Mouse (Mus musculus) urinary bladder, postnatal 14 days (tissue): ENCODE results near the gene C130050O18Rik.

ENCODE experiments used
- DNase-seq: peaks from one replicate; pipeline ENCODE4 v3.0.0; 2021; ENCODE audit warnings: low spot score

C130050O18Rik gene

GRCm38 (mm10) chr5:139427001-139427400 lies 21.9 kb downstream of the C130050O18Rik start:
- no peak for DNase-seq

DNA sequence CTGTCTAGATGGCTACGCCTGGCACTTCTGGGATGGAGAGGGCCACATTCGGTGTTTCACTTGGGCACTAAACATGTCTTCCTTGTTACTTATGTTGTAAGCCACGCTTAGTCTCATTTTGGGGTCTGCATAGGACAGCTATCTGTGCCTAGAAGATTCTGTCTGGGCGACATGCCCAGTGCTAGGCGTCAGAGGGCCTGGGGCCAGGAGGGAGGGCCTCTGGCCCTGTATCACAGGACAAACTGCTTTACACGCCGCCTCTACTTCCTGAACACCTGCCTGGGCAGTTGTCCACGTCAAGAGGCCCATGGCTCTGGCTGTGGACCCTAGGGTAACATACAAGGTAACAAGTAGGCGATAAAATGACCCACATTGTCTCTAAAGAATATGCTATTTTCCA lies 22.9 kb downstream of the C130050O18Rik start:
- DNase-seq: no peak

DNA sequence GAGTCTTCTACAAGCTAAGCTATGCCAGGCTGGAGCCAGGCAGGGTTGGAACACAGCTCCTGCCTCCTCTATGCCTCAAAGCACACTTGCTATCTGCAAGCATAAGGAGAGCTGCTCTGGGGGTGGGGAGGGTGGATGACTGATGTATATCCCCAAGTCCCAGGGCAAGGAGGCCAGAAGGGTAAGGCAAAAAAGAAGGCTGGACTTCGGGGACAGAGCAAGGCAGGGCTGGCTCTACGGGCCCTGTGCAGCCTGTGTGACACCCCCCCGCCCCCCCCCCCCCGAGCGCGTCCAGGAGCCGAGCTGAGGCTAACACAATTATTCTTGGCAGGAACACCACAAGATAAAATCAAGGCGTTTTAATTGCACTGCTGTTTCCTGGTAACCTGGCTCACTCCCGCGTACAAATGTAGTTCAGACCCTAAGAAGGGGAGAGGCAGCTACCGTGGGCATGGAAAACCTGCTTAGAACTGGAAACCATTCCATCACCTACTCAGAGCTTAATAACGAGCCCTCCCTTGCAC lies 24.8 kb downstream of the C130050O18Rik start:
- DNase-seq: no peak

DNA sequence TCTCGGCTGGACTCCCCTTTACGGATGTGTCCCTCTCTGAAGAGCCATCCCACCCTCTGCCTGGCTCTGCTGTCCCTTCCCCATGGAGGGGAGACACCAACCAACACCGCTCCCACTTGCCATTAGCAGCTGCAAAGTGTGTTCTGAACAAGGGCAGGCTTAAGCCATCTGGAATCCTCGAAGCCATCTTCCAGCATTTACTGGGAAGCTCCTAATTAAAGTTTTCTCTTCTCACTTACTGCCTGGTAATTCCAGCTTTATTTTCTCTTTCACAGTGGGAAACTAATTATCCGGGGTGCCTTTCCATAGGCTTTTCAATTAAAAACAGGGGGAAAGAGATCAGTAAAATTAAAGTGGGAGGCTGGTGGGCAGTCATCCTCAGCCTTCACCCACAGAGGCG lies 27.3 kb downstream of the C130050O18Rik start:
- DNase-seq: no peak

DNA sequence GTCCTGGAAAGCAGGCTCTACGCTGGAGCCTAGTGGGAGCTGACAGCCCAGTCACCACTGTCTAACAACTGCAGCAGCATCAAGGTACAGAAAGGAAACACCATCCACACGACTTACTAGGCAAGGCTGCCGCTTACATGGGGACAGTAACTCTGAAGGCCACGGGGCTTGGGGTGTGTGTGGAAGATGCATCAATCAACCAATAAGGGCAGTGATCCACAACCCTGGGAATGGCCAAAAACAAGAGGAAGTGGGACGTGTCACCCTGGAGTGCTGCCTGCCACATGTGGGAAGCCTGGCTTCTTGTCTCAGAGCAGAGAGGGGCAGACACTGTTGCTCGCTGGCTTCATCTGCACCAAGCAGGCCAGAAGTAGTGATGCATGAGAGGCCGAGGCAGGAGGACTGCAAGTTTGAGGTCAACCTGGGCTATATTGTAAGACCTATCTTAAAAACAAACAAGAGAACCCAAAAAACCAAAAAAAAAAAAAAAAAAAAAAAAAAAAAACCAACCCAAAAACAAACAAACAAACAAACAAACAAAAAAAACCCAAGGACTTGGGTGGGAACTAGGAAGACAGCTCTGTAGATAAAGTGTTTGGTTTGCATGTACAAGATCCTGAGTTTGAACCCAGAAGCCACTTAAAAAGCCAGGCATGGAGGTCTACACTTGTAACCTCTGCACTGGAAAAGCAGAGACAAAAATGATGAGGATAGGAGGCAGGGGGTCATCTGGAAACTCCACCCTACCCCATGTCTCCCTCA lies 27.8 kb downstream of the C130050O18Rik start:
- no peak for DNase-seq

- DNase-seq: no peak
Measured at GRCm38 (mm10) chr5:139433842-139434568, 28.9 kb downstream of the C130050O18Rik start.

DNA sequence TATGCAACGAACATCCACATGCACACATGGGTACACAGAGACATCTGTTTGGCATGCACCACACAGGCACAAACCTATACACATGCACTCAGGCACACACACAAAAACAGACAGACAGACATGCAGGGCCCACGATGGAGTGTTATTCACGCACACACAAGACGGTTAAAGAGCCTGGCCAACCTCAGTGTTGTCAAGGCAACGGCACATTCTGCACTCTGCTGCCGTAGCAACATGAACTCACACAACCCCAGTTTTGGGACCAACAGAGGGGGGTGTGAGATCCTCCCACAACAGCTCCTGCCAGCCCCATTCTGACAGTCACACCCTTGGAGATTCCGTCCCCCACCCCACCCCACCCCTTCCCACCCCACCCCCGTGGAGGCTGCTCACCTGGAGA lies 29.9 kb downstream of the C130050O18Rik start:
- no peak for DNase-seq

- no peak for DNase-seq
Measured at GRCm38 (mm10) chr5:139437769-139438168, 32.7 kb downstream of the C130050O18Rik start.

GRCm38 (mm10) chr5:139438440-139438839 lies 33.4 kb downstream of the C130050O18Rik start:
- DNase-seq: no peak

- no peak for DNase-seq
Measured at GRCm38 (mm10) chr5:139440451-139440850, 35.4 kb downstream of the C130050O18Rik start.

DNA sequence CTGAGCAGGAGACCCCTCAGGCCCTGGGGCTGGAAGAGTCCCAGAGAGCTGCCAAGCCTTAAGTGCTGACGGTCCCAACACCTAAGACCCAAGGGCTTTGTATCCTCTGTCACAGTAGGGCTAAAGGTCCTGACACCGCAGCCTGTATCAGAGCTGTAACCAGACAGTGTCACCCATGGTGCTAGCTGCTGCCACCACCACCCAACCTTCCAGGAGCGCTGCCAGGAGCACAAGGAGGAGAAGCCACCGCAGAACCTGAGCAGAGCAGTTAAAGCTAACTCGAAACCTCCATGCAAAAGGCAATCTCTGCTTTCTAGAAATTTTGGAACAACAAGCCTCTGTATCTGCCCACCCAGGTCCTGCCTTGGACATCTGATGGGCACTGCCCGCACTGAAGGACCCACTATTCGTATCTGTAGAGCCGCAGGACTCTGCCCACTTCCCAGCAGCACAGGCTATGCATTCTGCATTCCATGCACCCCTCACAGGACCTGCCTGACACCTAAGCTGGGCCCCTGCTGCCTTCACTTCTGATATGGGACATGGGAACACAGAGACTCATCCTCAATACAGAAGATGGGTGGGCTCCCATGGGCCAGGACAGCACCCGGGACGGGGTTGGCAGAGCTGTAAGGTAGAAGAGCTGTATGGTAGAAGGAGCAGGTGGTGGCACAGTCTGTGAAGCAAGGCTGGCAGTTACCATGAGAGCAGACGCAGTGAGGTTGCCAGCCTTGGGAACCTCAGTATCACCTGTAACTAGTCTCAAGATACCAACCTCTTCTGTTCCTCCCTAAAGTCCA lies 36.0 kb downstream of the C130050O18Rik start:
- DNase-seq: no peak

- DNase-seq: no peak
Measured at GRCm38 (mm10) chr5:139441726-139442018, 36.6 kb downstream of the C130050O18Rik start.

DNA sequence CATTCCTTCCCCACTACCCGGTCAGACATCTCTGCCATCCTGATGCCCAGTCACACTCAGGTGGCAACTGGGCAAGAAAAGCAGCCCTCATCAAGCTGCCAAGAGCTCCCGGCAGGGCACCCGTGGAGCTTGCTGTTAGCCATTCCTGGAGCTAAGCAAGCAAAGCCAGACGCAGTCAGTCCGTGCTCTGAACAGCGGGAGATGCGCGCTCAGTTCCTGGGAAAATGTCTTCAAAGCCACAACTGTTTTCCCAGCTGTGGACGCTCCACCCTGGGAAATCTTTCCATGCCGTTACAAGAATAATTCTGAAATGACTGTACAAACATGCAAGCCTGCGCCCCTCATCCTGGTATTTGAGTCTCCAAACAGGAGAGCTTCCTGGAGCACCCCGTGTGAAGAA lies 37.3 kb downstream of the C130050O18Rik start:
- DNase-seq: no peak

DNA sequence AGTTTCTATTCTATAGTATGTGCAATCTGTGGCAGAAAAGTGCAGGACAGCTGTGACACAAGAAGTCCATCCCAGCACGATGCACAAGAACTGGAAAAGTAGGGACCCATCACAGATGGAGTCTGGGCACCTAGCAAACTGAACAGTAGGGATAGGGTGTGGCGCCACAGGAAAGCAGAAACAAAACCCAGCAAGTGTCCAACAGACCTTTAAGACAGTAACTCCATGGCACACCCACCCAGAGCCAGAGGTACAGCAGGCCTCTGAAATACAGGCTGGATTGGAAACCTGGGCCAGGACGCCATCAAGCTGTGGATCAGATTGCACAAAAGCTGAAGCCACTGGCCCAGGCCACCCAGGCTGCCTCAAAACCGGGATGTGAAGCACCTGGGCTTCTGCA lies 37.9 kb downstream of the C130050O18Rik start:
- no peak for DNase-seq

- peak; percentile 28 for DNase-seq
Measured at GRCm38 (mm10) chr5:139445258-139445657, 40.2 kb downstream of the C130050O18Rik start.

GRCm38 (mm10) chr5:139448025-139448424 lies 42.9 kb downstream of the C130050O18Rik start:
- DNase-seq: no peak

DNA sequence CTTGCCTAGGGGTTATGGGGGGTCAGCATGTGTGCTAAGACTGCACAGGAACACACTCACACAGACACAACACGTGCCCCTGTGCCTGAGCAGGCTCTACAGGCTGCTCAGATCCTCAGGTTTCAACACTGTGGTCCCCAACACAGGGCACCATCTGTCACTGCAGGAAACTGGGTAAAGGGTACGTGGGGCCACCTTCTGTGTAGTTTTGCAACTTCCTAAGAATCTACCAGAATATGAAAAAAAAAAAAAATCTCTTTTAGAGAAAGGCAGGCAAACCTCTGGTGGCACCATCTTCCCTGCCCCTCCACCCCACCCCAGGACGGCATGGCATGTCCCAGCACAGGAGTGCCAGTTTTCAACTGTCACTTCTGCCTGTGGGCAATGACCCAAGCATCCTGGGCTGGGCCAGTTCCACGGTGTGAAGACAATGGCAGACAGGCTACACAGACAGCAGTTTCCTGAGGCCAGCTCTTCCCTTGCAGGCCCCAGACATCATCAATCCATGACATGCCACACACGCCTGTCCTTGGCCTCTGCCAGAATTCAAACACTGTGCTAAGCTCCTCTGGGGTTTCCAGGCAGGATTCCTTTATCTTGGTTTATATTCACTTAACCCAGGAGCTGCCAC lies 44.2 kb downstream of the C130050O18Rik start:
- DNase-seq: no peak

- DNase-seq: no peak
Measured at GRCm38 (mm10) chr5:139449926-139450325, 44.8 kb downstream of the C130050O18Rik start.

DNA sequence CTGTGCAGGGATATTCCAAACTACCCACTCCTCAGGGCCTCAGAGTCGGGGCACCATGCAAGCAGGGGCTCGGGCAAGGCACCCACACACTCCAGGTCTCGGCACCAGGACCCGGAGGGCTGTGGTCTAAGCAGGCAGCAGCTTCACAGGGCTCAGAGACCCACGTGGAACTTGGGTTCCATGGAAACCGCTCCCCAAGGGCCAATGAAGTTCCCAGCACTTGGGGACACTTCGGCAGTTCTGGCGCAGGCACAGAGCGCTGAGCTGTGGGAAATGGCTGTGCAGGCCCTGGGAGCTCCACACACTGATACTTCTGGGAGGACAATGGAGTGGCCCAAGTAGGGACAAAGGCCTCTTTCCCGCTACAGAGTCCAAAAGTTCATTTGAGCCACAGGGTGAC lies 48.0 kb downstream of the C130050O18Rik start:
- no peak for DNase-seq

DNA sequence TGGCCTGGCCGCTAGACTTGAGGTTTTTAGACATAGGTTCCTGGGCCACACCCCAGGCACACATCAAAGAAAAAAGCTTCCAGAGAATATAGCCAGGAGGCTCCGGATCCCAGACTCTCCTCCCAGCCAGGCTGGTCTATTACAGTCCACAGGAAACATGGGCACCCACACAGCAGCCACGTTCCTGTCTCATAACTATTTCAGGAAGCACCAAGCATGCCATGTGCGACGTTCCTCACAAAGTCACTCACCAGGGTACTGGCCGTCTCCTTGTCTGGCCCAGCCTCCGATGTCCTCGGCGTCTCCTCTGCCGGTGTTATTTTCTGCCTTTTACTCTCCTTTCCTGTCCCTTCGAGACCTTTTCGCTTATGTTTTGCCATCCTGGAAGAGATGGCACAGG lies 50.1 kb downstream of the C130050O18Rik start:
- no peak for DNase-seq

GRCm38 (mm10) chr5:139457241-139457640 lies 52.2 kb downstream of the C130050O18Rik start:
- DNase-seq: no peak

DNA sequence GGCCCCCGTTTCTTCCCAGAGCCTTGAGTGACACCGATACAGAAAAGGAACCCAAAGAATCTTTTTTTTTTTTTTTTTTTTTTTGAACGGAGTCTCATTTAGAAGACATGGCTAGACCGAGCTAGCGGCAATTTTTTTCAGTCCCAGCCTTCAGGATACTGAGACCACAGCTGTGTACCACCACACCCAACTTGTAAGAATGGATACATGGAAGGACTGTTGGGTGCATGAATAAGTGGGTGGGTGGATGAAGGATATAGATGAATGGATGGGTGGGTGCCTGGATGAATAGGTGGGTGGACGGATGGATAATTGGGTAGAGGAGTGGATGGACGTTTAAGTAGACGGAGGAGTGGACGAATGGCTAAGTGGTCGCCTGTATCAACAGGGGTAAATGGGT lies 54.9 kb downstream of the C130050O18Rik start:
- DNase-seq: no peak
